Mouse (Mus musculus) embryonic stem cell, embryonic (primary cell): ENCODE measurements around the gene Dmpk.

ENCODE experiments used
- CTCF ChIA-PET, 4 experiments: fragments of 300-600 bp in 2 of 4; fragments of 350-600 bp in 2 of 4; sonication (Branson Sonifier 250); formaldehyde crosslinking; loops; one replicate each; lab custom pipeline; 2022; ENCODE audit warnings: inconsistent platforms in 2 of 4; lab: Charles Lee
- POLR2A ChIA-PET, 4 experiments: fragments of 300-600 bp in 2 of 4; fragments of 350-600 bp in 2 of 4; sonication (Branson Sonifier 250); formaldehyde crosslinking; loops; one replicate each; lab custom pipeline; 2022; ENCODE audit warnings: antibody characterized with exemption in 4 of 4, inconsistent platforms in 1 of 4; lab: Charles Lee

Gene Dmpk

GRCm38 (mm10) chr7:19067935-19068334 is 15.7 kb upstream of the Dmpk start:
- CTCF ChIA-PET: interaction anchor here in 3 of 4 experiments (0.7 to 18.8 kb wide), 10 partner anchors 8 to 171 kb away, joined by 4 to 356 read pairs (median 6); partner anchors contain the start of genes Six5 (in 2 of the 3), Dmpk (in 1 of the 3), Dmwd (in 1 of the 3) and Rsph6a (in 1 of the 3)
- POLR2A ChIA-PET: interaction anchor here in 3 of 4 experiments (1.0 to 1.5 kb wide), 3 partner anchors 10 to 13 kb away, joined by 5 to 12 read pairs (median 10); no protein-coding TSS in a partner anchor

- ChIA-PET POLR2A (interaction anchor here in 3 of 4 experiments (0.6 to 1.5 kb wide), 7 partner anchors 9 to 553 kb away, joined by 3 to 10 read pairs (median 3); no protein-coding TSS in a partner anchor), CTCF (interaction anchor here (0.5 to 18.8 kb wide), 45 partner anchors 9 to 1869 kb away, joined by 3 to 356 read pairs (median 4); partner anchors contain the start of genes Rsph6a (in 3 of the 4), Six5 (in 2 of the 4), Dmpk (in 1 of the 4) and Eml2 (in 1 of the 4))
These were observed 14.9 kb upstream of the Dmpk start for GRCm38 (mm10) chr7:19068707-19069106.

- ChIA-PET POLR2A (interaction anchor here in 3 of 4 experiments (0.6 to 1.6 kb wide), 5 partner anchors 10 to 1892 kb away, joined by 3 to 8 read pairs (median 5); no protein-coding TSS in a partner anchor), CTCF (interaction anchor here (0.6 to 18.8 kb wide), 14 partner anchors 9 to 179 kb away, joined by 3 to 356 read pairs (median 4); partner anchors contain the start of genes Six5 (in 2 of the 4), Dmpk (in 1 of the 4), Eml2 (in 1 of the 4) and Rsph6a (in 1 of the 4))
These were observed 14.1 kb upstream of the Dmpk start for GRCm38 (mm10) chr7:19069500-19069899.

- CTCF ChIA-PET: interaction anchor here in 2 of 4 experiments (1.0 to 18.8 kb wide), 5 partner anchors 9 to 51 kb away, joined by 3 to 356 read pairs (median 3); partner anchors contain the start of genes Dmpk (in 1 of the 2), Rsph6a (in 1 of the 2) and Six5 (in 1 of the 2)
- POLR2A ChIA-PET: interaction anchor here in 2 of 4 experiments (1.6 to 11.3 kb wide), 3 partner anchors 18 to 22 kb away, joined by 3 to 172 read pairs (median 6); partner anchors contain the start of genes Dmpk (in 1 of the 2) and Six5 (in 1 of the 2)
These were observed 12.6 kb upstream of the Dmpk start for GRCm38 (mm10) chr7:19071024-19071423.

GRCm38 (mm10) chr7:19073504-19073903 is 10.1 kb upstream of the Dmpk start:
- POLR2A ChIA-PET: interaction anchor here in 3 of 4 experiments (0.6 to 11.3 kb wide), 17 partner anchors 9 to 253 kb away, joined by 3 to 172 read pairs (median 4); partner anchors contain the start of genes Six5 (in 3 of the 3), Dmpk (in 1 of the 3) and Rsph6a (in 1 of the 3)
- CTCF ChIA-PET: interaction anchor here (0.5 to 18.8 kb wide), 51 partner anchors 8 to 384 kb away, joined by 3 to 356 read pairs (median 4); partner anchors contain the start of genes Dmpk (in 3 of the 4), Rsph6a (in 3 of the 4), Eml2 (in 1 of the 4) and Fbxo46 (in 1 of the 4)

GRCm38 (mm10) chr7:19074494-19074893 is 9.2 kb upstream of the Dmpk start:
- CTCF ChIA-PET: interaction anchor here (0.6 to 18.8 kb wide), 11 partner anchors 14 to 221 kb away, joined by 3 to 356 read pairs (median 5); partner anchors contain the start of genes Rsph6a (in 2 of the 4), Dmpk (in 1 of the 4), Eml2 (in 1 of the 4) and Fbxo46 (in 1 of the 4)
- POLR2A ChIA-PET: interaction anchor here in 2 of 4 experiments (1.2 to 11.3 kb wide), 5 partner anchors 9 to 19 kb away, joined by 4 to 172 read pairs (median 14); partner anchors contain the start of genes Six5 (in 2 of the 2) and Dmpk (in 1 of the 2)

GRCm38 (mm10) chr7:19075231-19075630 is 8.4 kb upstream of the Dmpk start:
- POLR2A ChIA-PET: interaction anchor here in 3 of 4 experiments (0.5 to 11.3 kb wide), 12 partner anchors 9 to 125 kb away, joined by 3 to 172 read pairs (median 4); partner anchors contain the start of genes Six5 (in 3 of the 3), Dmpk (in 1 of the 3) and Rsph6a (in 1 of the 3)
- CTCF ChIA-PET: interaction anchor here (0.5 to 18.8 kb wide), 18 partner anchors 8 to 324 kb away, joined by 3 to 356 read pairs (median 4); partner anchors contain the start of genes Six5 (in 3 of the 4), Dmpk (in 1 of the 4), Gm4969 (in 1 of the 4) and Rsph6a (in 1 of the 4)

- ChIA-PET CTCF (interaction anchor here in 3 of 4 experiments (0.5 to 18.8 kb wide), 18 partner anchors 9 to 323 kb away, joined by 3 to 356 read pairs (median 4); partner anchors contain the start of genes Six5 (in 3 of the 3), Dmpk (in 1 of the 3), Gm4969 (in 1 of the 3) and Rsph6a (in 1 of the 3)), POLR2A (interaction anchor here in 3 of 4 experiments (0.5 to 11.3 kb wide), 14 partner anchors 8 to 126 kb away, joined by 3 to 172 read pairs (median 4); partner anchors contain the start of genes Six5 (in 3 of the 3), Dmpk (in 1 of the 3) and Rsph6a (in 1 of the 3))
These were observed 7.7 kb upstream of the Dmpk start, which contains the start of gene Dmwd for GRCm38 (mm10) chr7:19075723-19076585. Gene Dmwd, plus strand, starts transcription at chr7:19076227.

GRCm38 (mm10) chr7:19076586-19076991 is 7.1 kb upstream of the Dmpk start:
- ChIA-PET POLR2A (interaction anchor here in 3 of 4 experiments (0.6 to 11.3 kb wide), 10 partner anchors 10 to 99 kb away, joined by 3 to 172 read pairs (median 6); partner anchors contain the start of genes Six5 (in 3 of the 3), Dmpk (in 1 of the 3), Eml2 (in 1 of the 3) and Fbxo46 (in 1 of the 3)), CTCF (interaction anchor here in 3 of 4 experiments (0.9 to 18.8 kb wide), 10 partner anchors 9 to 61 kb away, joined by 3 to 356 read pairs (median 6); partner anchors contain the start of genes Six5 (in 3 of the 3), Dmpk (in 1 of the 3) and Gm4969 (in 1 of the 3))

- POLR2A ChIA-PET: interaction anchor here in 3 of 4 experiments (0.9 to 11.3 kb wide), 10 partner anchors 9 to 260 kb away, joined by 3 to 172 read pairs (median 5); partner anchors contain the start of genes Six5 (in 2 of the 3), Dmpk (in 1 of the 3), Fbxo46 (in 1 of the 3) and Mypop (in 1 of the 3)
- CTCF ChIA-PET: interaction anchor here (0.6 to 18.8 kb wide), 10 partner anchors 8 to 38 kb away, joined by 3 to 356 read pairs (median 4); partner anchors contain the start of genes Six5 (in 2 of the 4), Dmpk (in 1 of the 4) and Rsph6a (in 1 of the 4)
These were observed 5.9 kb upstream of the Dmpk start for GRCm38 (mm10) chr7:19077761-19078160.

GRCm38 (mm10) chr7:19078732-19079131 is 4.9 kb upstream of the Dmpk start:
- POLR2A ChIA-PET: interaction anchor here in 3 of 4 experiments (1.1 to 11.3 kb wide), 6 partner anchors 10 to 40 kb away, joined by 3 to 172 read pairs (median 4); partner anchors contain the start of genes Six5 (in 2 of the 3) and Dmpk (in 1 of the 3)
- CTCF ChIA-PET: interaction anchor here (0.6 to 18.8 kb wide), 10 partner anchors 9 to 154 kb away, joined by 3 to 356 read pairs (median 4); partner anchors contain the start of genes Dmpk (in 1 of the 4), Rsph6a (in 1 of the 4) and Six5 (in 1 of the 4)

- ChIA-PET POLR2A (interaction anchor here in 3 of 4 experiments (0.6 to 11.3 kb wide), 10 partner anchors 9 to 68 kb away, joined by 3 to 172 read pairs (median 4); partner anchors contain the start of genes Six5 (in 2 of the 3), Dmpk (in 1 of the 3) and Qpctl (in 1 of the 3)), CTCF (interaction anchor here in 3 of 4 experiments (0.5 to 18.8 kb wide), 10 partner anchors 8 to 187 kb away, joined by 3 to 356 read pairs (median 4); partner anchors contain the start of genes Dmpk (in 1 of the 3) and Six5 (in 1 of the 3))
These were observed 3.1 kb upstream of the Dmpk start for GRCm38 (mm10) chr7:19080451-19080950.

GRCm38 (mm10) chr7:19082171-19082570 is 1.5 kb upstream of the Dmpk start:
- POLR2A ChIA-PET: interaction anchor here in 2 of 4 experiments (1.1 to 18.1 kb wide), 4 partner anchors 5 to 10 kb away, joined by 3 to 172 read pairs (median 134); partner anchors contain the start of genes Six5 (in 2 of the 2), Dmpk (in 1 of the 2) and Dmwd (in 1 of the 2)
- CTCF ChIA-PET: interaction anchor here in 2 of 4 experiments (0.6 to 18.8 kb wide), 3 partner anchors 8 to 73 kb away, joined by 3 to 356 read pairs (median 6); partner anchors contain the start of genes Dmpk (in 1 of the 2) and Six5 (in 1 of the 2)

- POLR2A ChIA-PET: interaction anchor here in 3 of 4 experiments (0.6 to 18.1 kb wide), 10 partner anchors 6 to 209 kb away, joined by 3 to 172 read pairs (median 4); partner anchors contain the start of genes Six5 (in 2 of the 3), Dmwd (in 1 of the 3) and Fbxo46 (in 1 of the 3)
These were observed 553 bp upstream of the Dmpk start for GRCm38 (mm10) chr7:19083096-19083495.

More at GRCm38 (mm10) chr7:19083096-19083495, 553 bp upstream of the Dmpk start:
- CTCF ChIA-PET: interaction anchor here in 3 of 4 experiments (0.7 to 15.2 kb wide), 7 partner anchors 10 to 316 kb away, joined by 3 to 356 read pairs (median 3); partner anchors contain the start of gene Dmwd (in 1 of the 3)
